Mouse (Mus musculus) neural tube, embryonic 11.5 days (tissue): Measurements from ENCODE around the gene Amfr. TPM values are rescaled to one million over a fixed set of nuclear protein-coding genes. Genes with fewer than 3 reads are reported as not detected.
"Not testable (repeated sequence)": the region's sequence is repeated elsewhere in the genome, so short reads cannot be mapped to it uniquely, and the experiment has no call there.

Source experiments
- ATAC-seq: fragments of 200-750 bp; cut with Nextera tagmentation; 2 replicates; pipeline ENCODE4 v1.8.0; 2017; ENCODE audit warnings: moderate number of reproducible peaks, mild to moderate bottlenecking, moderate TSS enrichment, moderate library complexity; ENCODE audit not compliant: insufficient read depth, low FRiP score, low TSS enrichment
- DNase-seq: peaks from one replicate; pipeline ENCODE4 v3.0.0-alpha.2; 2015; ENCODE audit warnings: low spot score
- H3K27ac ChIP-seq: fragments of 300-500 bp; sonication (generic); 2 replicates; pipeline ENCODE4 v1.5.1; 2014; ENCODE audit warnings: low read depth, mild to moderate bottlenecking, low read length
- H3K27me3 ChIP-seq: fragments of 300-500 bp; sonication (generic); 2 replicates; pipeline ENCODE4 v1.6.1; 2014; ENCODE audit warnings: mild to moderate bottlenecking, low read length, mixed read lengths; ENCODE audit not compliant: control insufficient read depth, insufficient read depth
- H3K36me3 ChIP-seq: fragments of 300-500 bp; sonication (generic); 2 replicates; pipeline ENCODE4 v1.6.1; 2014; ENCODE audit warnings: mild to moderate bottlenecking, low read length, moderate library complexity, mixed read lengths; ENCODE audit not compliant: control insufficient read depth, insufficient read depth
- H3K4me1 ChIP-seq: fragments of 300-500 bp; sonication (generic); 2 replicates; pipeline ENCODE4 v1.6.1; 2014; ENCODE audit warnings: low read length, mixed read lengths; ENCODE audit not compliant: control insufficient read depth, insufficient read depth
- H3K4me2 ChIP-seq: fragments of 300-500 bp; sonication (generic); 2 replicates; pipeline ENCODE4 v1.6.1; 2014; ENCODE audit warnings: low read depth, mild to moderate bottlenecking, moderate library complexity
- H3K4me3 ChIP-seq: fragments of 300-500 bp; sonication (generic); 2 replicates; pipeline ENCODE4 v1.5.1; 2014; ENCODE audit warnings: low read depth, low read length
- H3K9ac ChIP-seq: fragments of 300-500 bp; sonication (generic); 2 replicates; pipeline ENCODE4 v1.6.1; 2014; ENCODE audit warnings: mild to moderate bottlenecking, low read length
- H3K9me3 ChIP-seq: fragments of 300-500 bp; sonication (generic); 2 replicates; pipeline ENCODE4 v1.6.1; 2016; ENCODE audit warnings: low read length; ENCODE audit not compliant: control insufficient read depth
- WGBS: fragments of 180-500 bp; shearing (Covaris S2); extraction: QIAGEN DNeasy Blood & Tissue Kit; methylation state at CpG from one replicate; pipeline ENCODE4 v1.1.7; 2014; 5-methylcytosine and 5-hydroxymethylcytosine counted together
- polyA plus RNA-seq: library from polyadenylated mRNA; unstranded; fragments of >200 nt; fragmentation: Nextera tagmentation; extraction: Ambion mirVana; gene quantifications from 2 replicates; pipeline ENCODE4 v1.2.1, GENCODE M21; 2014

Gene Amfr
- 58.8 and 61.6 TPM in 2 replicates for polyA plus RNA-seq

DNA sequence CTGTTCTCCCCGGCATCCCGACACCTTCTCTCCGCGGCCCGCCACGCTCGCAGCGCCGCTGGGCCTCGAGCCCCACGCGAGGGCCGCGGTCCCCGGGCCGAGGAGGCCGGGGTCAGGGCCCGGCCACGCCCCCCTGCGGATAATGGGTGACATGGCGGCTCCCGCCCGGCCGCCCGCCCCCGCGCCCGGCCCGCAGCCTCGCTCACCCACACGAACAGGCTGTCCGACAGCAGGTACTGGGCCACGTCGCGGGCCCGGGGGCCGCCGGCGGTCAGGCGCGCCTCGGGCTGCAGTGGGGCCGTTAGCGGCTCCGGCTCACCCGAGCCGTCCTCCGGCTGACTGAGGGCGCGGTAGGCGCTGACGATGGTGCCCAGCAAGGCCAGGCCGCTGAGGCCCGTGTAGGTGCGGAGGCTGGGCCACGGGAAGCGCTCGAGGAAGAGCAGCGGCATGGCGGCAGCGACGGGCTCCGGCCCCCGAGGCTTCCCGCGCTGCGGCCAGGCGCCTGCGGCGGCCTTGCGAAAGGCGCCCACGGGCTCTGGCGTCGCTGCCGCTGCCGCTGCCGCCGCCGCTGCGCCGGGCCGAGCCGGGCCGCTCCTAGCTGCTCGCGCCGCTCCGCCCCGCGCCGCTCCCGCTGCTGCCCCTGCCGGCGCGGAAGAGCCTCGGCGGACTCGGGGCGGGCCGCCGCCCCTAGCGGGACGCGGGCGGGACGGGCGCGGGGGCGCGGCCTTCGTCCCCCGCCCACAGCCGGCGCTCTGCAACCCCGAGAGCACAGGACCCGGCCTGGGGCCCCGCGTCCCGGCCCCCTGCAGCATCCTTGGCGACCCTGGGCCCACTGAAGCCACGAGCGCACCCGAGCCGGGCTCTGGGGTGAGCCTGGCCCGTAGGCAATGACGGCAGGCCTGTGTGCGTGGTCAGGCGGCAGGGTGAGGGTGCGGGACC, at the start of gene Amfr:
Amfr (minus strand) TSS at position 830 of the 939 bp plus-strand sequence.
- DNase-seq (peak; percentile 88), ATAC-seq (peak; percentile 93)
- Histone ChIP-seq H3K27me3 (no peaks in the 10 kb centered on the region), H3K36me3 (no peaks in the 10 kb centered on the region), H3K9ac (peak within 1 kb of the TSS; percentile 97), H3K4me2 (peak within 1 kb of the TSS; percentile 72), H3K4me3 (peak within 1 kb of the TSS; percentile 92), H3K4me1 (peaks cover 12% of the 10 kb centered on the region), H3K9me3 (no peaks in the 10 kb centered on the region), H3K27ac (peak within 1 kb of the TSS; percentile 94)
- under 1% methylated on average over 81 of the region's 130 CpGs for WGBS

DNA sequence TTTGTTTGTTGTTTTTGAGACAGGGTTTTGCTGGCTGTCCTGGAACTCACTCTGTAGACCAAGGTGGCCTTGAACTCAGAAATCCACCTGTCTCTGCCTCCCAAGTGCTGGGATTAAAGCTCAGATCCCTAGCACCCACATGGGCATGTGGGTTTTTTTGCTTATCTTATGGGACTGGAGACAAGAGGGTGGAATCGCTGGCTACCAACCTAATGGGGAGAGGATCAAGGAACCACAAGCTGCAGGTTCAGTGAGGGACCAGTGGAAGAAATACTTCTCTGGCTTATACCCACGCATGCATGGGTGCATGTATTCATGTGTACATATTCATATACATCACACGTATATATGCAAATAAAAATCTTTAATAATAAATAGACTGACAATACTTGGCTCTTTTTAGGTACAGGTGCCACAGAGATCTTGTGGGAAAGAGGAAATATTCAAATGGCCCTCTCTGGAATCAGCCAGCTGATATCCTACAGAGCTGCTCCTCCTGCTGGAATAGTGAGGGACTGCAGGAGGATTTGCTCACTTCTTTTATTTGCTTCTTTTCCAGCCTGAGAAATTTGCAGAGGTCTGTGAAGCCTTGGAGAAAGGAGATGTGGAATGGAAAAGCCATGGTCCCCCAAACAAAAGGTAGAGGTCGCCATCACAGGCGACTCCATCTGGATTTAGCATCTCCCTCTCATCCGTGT, 44.7 kb upstream of the Amfr start:
- 61% methylated on average over 6 of the region's 6 CpGs for WGBS
- Histone ChIP-seq H3K27ac (no peak overlapping the region), H3K4me2 (no peak overlapping the region), H3K27me3 (no peaks in the 10 kb centered on the region), H3K4me3 (no peak overlapping the region), H3K36me3 (no peaks in the 10 kb centered on the region), H3K9ac (no peak overlapping the region), H3K4me1 (no peaks in the 10 kb centered on the region), H3K9me3 (no peaks in the 10 kb centered on the region)
- DNase-seq (peak; percentile 54), ATAC-seq (no peak)

DNA sequence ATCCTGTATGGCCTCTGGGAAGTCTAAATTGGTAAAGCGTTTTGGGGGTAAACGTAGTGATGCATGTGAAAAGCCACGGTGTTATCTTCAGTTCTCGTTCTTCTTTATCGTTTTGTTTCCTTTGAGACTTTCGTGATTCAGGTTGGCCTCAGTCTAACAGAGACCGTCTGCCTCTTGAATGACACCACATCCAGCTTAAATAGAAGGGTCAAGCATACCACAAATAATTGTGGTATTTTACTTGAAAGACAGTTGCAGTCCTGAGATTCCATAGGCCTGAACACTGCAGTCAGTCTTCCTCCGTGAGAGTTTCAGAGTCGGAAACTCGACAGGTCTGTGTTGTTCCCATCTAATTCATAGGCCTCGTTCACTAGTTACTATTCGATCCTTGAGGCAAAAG, 40.1 kb upstream of the Amfr start:
- WGBS = 92% methylated on average over 12 of the region's 12 CpGs
- DNase-seq = no peak
- no peak overlapping the region for H3K4me3 ChIP-seq
- no peak for ATAC-seq
- H3K4me1 ChIP-seq = no peaks in the 10 kb centered on the region
- H3K9me3 ChIP-seq = no peaks in the 10 kb centered on the region
- no peak overlapping the region for H3K4me2 ChIP-seq
- no peak overlapping the region for H3K27ac ChIP-seq
- H3K9ac ChIP-seq = no peak overlapping the region
- no peaks in the 10 kb centered on the region for H3K27me3 ChIP-seq
- H3K36me3 ChIP-seq = no peaks in the 10 kb centered on the region; the same call in 1 of the 2 replicates

DNA sequence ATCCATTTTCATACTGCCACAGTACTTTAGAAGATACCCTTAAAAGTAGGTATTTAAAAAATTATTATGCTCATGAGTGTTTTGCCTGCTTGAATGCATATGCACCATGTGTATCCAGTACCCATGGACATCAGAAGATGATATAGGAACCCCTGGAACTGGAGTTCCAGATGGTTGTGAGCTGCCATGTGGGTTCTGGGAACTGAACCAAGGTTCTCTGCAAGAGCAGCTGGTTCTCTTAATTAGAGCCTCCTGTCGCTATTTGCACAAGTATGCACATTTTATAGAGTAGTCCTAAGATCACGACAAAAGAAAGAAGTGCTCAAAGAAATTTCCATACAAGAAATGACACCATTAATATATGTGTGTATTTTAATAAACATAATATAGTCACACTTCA, 35.2 kb upstream of the Amfr start:
- H3K27ac ChIP-seq = no peak overlapping the region
- ATAC-seq (no peak), DNase-seq (no peak)
- no peak overlapping the region for H3K4me2 ChIP-seq
- H3K4me1 ChIP-seq = no peaks in the 10 kb centered on the region
- WGBS = 89% methylated on average over 2 of the region's 2 CpGs
- no peak overlapping the region for H3K4me3 ChIP-seq
- no peak overlapping the region for H3K9ac ChIP-seq
- H3K9me3 ChIP-seq = no peaks in the 10 kb centered on the region
- H3K27me3 ChIP-seq = no peaks in the 10 kb centered on the region
- H3K36me3 ChIP-seq = no peaks in the 10 kb centered on the region; the same call in 1 of the 2 replicates

DNA sequence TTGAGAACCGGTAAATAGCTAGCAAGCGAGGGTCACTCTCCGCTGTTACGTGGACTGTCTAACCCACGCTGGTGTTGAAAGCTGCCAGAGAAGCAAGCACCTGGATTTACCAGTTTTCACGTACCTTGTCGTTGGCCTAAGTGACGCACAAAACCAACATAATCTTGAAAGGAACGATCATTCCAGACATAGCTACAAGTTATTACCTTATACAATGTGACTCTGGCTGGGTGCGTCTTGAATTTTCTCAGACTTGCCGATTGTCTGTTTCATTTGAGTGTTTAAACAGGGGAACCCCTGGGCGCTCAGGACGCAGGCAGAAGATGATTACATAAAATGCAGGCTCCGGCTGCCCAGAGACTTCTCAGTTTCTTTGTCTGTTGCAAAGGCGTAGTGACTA, 25.2 kb upstream of the Amfr start:
- H3K4me1 ChIP-seq = peaks cover 12% of the 10 kb centered on the region
- DNase-seq (peak; percentile 24), ATAC-seq (no peak)
- no peaks in the 10 kb centered on the region for H3K27me3 ChIP-seq
- H3K4me3 ChIP-seq = peak overlapping the region; percentile 80
- WGBS = 12% methylated on average over 15 of the region's 15 CpGs
- peak overlapping the region; percentile 70 for H3K9ac ChIP-seq
- no peaks in the 10 kb centered on the region for H3K36me3 ChIP-seq
- peak overlapping the region; percentile 66 for H3K4me2 ChIP-seq
- H3K27ac ChIP-seq = no peak overlapping the region
- H3K9me3 ChIP-seq = no peaks in the 10 kb centered on the region

DNA sequence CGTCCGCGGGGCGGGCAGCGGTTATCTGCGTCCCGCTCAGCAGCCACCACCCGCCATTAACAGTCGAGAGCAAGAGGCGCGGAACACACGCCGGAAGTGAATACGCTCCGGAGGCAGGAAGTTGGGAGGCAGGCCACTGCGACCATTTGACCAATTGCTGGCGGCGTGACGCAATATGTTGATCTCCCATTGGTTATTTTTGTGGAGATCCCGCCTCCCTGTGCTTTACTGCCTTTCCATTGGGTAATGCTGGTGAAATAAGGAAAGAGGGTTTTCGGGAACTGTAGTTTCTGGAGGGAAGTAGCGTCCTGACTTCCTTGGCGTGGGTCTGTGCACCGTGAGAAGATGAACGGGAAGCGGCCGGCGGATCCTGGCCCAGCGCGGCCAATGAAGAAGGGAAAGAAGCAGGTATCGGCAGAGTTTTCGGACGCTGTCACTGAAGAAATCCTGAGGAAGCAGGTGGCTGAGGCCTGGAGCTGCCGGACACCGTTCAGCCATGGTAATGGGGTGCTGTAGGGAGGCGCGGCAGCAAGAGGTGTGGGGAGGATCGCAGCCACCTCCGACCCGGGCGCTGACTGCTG, 24.4 kb upstream of the Amfr start, which contains the start of the genes Nudt21 and Ogfod1:
Nudt21 (minus strand) TSS at position 88 of the 581 bp plus-strand sequence.
Ogfod1 (plus strand) TSS at position 255 of the 581 bp plus-strand sequence.
- DNase-seq (peak; percentile 95), ATAC-seq (peak; percentile 99)
- H3K4me1 ChIP-seq = peaks cover 12% of the 10 kb centered on the region
- H3K27ac ChIP-seq = peak within 1 kb of the TSS; percentile 44; the same call in 1 of the 2 replicates
- no peaks in the 10 kb centered on the region for H3K9me3 ChIP-seq
- H3K4me2 ChIP-seq = peak within 1 kb of the TSS; percentile 88
- no peaks in the 10 kb centered on the region for H3K36me3 ChIP-seq
- peak within 1 kb of the TSS; percentile 80 for H3K4me3 ChIP-seq
- H3K27me3 ChIP-seq = no peaks in the 10 kb centered on the region
- under 1% methylated on average over 41 of the region's 41 CpGs for WGBS
- peak within 1 kb of the TSS; percentile 70 for H3K9ac ChIP-seq

DNA sequence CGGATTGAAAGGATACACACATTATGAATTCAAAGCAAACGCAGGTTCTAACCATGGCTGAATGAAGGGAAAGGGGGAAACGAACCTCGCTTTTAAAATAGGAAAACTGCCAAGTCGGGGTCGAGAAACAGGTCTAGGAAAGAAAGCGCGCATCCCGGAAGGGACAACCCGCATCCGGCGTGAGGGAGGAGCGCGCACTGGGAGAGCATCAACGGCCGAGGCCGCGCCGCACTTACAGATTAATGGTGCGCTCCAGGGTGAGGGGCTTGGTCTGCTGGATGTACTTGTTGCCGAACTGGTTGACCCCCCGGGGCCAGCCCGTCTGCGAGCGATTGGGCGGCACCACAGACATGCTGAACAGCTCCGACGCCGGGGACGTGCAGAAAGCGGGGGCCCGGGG, 23.9 kb upstream of the Amfr start:
- peak overlapping the region; percentile 44; the same call in 1 of the 2 replicates for H3K27ac ChIP-seq
- peaks cover 12% of the 10 kb centered on the region for H3K4me1 ChIP-seq
- H3K36me3 ChIP-seq, H3K9me3 ChIP-seq, H3K27me3 ChIP-seq: not testable (repeated sequence)
- under 1% methylated on average over 22 of the region's 32 CpGs for WGBS
- H3K4me3 ChIP-seq = peak overlapping the region; percentile 80
- ATAC-seq (peak; percentile 91), DNase-seq (peak; percentile 83)
- H3K4me2 ChIP-seq = peak overlapping the region; percentile 88
- peak overlapping the region; percentile 63 for H3K9ac ChIP-seq

DNA sequence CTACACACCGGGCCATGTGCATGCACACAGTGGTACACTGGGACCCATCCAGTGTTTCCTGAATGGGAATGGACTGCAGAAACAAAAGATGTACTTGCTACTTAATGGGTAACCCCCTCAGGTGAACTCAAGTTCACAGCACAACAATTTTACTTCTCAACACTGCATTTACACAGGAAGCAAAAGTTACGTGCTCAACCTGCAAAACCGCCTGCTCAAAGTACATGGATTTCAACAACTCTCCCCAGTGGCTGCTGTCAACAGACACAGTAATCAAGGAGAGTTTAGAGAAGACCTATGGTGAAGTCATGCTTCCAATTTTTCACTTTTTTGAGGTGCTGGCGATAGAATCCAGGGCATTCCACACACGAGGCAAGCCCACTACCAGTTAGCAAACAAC, 22.6 kb upstream of the Amfr start:
- Histone ChIP-seq H3K27ac (no peak overlapping the region), H3K27me3 (no peaks in the 10 kb centered on the region), H3K36me3 (no peaks in the 10 kb centered on the region), H3K4me1 (peaks cover 12% of the 10 kb centered on the region), H3K4me3 (0 out of 2 replicates have a peak overlapping the region, but pooled peaks have one; percentile 10), H3K9ac (peak overlapping the region; percentile 18), H3K9me3 (no peaks in the 10 kb centered on the region), H3K4me2 (peak overlapping the region; percentile 88)
- WGBS = 76% methylated on average over 5 of the region's 5 CpGs
- ATAC-seq (no peak), DNase-seq (no peak)
